Mouse (Mus musculus): Measurements from ENCODE around the gene Parp14.

- TF ChIP-seq MAZ (IDR thresholded peaks at IDR 0.05; ENCODE audit: low read depth, low read length) (no peak), ETS1 (conservative IDR thresholded peaks at IDR 0.05; ENCODE audit: low read depth, low read length) (no peak), ZKSCAN1 (IDR thresholded peaks at IDR 0.05; ENCODE audit: borderline replicate concordance, low read depth, low read length) (no peak), MXI1 (IDR thresholded peaks at IDR 0.05; ENCODE audit: low read depth, low read length) (no peak), CTCF (conservative IDR thresholded peaks at IDR 0.05 in 1 of 2, IDR thresholded peaks at IDR 0.05 in 1 of 2; ENCODE audit: low read depth in 2 of 2, low read length in 2 of 2) (no peak), RAD21 (IDR thresholded peaks at IDR 0.05; ENCODE audit: low read depth, low read length) (no peak), RCOR1 (conservative IDR thresholded peaks at IDR 0.05; ENCODE audit: low read depth, low read length) (no peak)
Measured at GRCm38 (mm10) chr16:35914301-35914700, 43.0 kb upstream of the Parp14 start.
